Mouse (Mus musculus) gastrocnemius, adult 8-10 months (tissue): ENCODE data around the gene Grhl1. TPM values are rescaled to one million over a fixed set of nuclear protein-coding genes. Genes with fewer than 3 reads are reported as not detected.
"Not testable (repeated sequence)": the region's sequence is repeated elsewhere in the genome, so short reads cannot be mapped to it uniquely, and the experiment has no call there.

Source experiments
- DNase-seq, 2 experiments: peaks; one replicate each; pipeline ENCODE4 v3.0.0; 2022; ENCODE audit warnings: low spot score in 2 of 2
- total RNA-seq, 4 experiments: library from RNA; stranded (reverse); gene quantifications; 2 replicates each; pipeline ENCODE4 v1.2.4; 2022

Grhl1 gene
- total RNA-seq, 4 experiments from 2014 or later, result 0.10 to 0.22 (median 0.12) TPM; not detected in 1

- DNase-seq, result no peak
Measured at GRCm38 (mm10) chr12:24590371-24590770, 18.3 kb downstream of the Grhl1 start.

DNA sequence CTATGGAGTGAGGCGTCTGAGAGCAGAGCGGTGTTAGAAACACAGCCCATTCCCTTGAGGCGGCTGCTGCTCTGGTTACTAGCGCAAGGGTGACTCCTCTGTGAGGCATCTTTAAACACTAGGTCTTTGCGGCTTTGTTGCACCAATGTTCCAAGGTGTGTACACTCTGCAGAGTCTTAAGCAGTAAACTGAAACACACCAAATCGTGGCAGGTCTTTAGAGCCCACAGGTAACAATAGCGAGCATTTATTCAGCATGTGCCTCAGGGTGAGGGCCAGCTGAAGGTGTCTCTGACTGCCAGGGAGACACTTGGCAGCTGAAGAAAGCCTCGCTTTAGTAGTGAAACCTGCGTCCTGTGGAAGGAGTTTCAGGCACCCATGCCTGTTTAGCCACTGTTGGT lies 20.0 kb downstream of the Grhl1 start:
- no peak for DNase-seq

- peak; percentile 49 to 57 for DNase-seq
Measured at GRCm38 (mm10) chr12:24592956-24593672, 21.0 kb downstream of the Grhl1 start.

GRCm38 (mm10) chr12:24597376-24597775 lies 25.3 kb downstream of the Grhl1 start:
- DNase-seq, result no peak

DNA sequence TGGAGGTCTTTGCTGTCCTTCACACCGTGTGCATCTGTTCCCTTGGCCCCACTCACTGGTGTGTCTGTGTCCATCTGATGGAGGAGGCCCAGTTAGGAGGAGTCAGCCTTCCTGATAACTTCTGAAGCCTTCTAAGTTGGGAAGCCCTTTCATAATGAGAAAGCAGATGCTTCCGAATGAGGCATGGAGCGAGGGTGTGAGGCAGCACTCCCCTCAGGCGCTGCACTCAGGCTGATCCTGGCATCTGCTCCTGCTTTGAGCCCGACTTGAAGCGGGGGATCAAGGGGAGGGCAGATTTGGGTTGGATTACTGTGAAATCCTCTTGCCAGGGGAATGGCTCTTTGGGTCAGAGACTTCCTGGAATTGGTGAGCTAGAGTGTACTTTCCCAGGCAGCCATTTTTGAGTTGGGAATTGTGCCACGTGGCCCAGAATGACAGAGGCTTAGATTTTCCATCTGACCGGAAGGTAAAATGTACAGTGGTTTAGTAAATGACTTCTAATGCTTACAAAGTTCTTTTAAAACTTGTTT lies 27.3 kb downstream of the Grhl1 start:
- no peak for DNase-seq

GRCm38 (mm10) chr12:24600074-24600473 lies 28.0 kb downstream of the Grhl1 start:
- DNase-seq, result no peak

DNA sequence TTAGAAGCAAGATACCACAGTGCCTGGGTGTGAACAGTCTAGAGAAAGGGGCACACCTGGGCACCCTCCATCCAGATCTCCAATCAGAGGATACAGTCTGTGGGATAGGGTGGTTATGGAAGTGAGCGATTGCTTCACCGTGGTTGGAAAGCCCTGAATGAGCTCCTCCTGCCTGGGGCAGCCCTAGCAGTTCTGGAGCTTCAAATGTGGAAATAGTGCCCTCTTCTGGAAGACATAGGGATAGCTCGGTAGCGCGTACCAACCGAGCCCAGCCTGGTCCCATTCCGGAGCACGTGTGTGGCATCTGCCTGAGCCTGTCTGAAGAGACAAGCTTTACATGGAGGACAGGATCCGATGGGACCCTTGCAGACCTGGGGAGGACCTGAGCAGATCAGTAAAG lies 28.7 kb downstream of the Grhl1 start:
- DNase-seq, result peak; percentile 57 to 59

DNA sequence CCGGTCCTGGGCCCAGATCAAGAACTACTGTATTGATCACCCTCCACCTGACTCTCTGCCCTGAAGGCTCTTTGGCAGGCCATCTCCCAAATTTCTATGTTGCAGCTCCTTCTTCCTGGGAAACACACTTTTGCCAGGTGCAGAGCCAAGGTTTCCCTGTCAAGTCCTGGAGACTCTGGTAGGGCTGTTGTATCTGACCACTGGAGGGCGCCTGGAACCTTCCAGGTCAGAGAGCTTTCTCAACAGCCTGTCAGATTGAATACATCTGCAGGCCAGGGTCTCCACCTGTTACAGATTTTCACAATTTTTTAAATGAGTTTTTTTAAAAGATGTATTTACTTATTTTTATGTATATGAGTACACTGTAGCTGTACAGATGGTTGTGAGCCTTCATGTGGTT lies 31.2 kb downstream of the Grhl1 start:
- peak; percentile 38 to 42 for DNase-seq

GRCm38 (mm10) chr12:24606166-24606565 lies 34.1 kb downstream of the Grhl1 start:
- DNase-seq, result no peak

DNA sequence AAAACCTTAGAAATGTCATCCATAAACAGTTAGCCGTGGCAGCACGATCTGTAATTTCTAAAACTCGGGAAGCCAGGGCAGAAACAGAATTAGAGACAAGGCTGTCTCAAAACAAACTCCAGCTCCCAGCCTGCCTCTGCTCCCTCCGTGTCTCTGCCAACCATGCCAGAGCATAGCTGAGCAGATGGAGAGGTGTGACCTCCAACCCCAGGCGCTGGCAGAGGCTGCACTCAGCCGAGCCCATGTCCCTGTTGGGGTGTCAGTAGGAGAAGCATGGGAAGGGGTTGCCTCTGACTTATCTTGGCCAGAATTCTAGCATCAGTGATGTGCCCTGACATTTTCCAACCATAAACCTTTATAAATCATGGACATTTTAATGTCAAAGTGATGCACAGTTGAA lies 40.5 kb downstream of the Grhl1 start:
- DNase-seq, result no peak

GRCm38 (mm10) chr12:24614452-24615075 lies 42.5 kb downstream of the Grhl1 start:
- DNase-seq, result no peak

GRCm38 (mm10) chr12:24615140-24615539 lies 43.1 kb downstream of the Grhl1 start:
- no peak for DNase-seq

DNA sequence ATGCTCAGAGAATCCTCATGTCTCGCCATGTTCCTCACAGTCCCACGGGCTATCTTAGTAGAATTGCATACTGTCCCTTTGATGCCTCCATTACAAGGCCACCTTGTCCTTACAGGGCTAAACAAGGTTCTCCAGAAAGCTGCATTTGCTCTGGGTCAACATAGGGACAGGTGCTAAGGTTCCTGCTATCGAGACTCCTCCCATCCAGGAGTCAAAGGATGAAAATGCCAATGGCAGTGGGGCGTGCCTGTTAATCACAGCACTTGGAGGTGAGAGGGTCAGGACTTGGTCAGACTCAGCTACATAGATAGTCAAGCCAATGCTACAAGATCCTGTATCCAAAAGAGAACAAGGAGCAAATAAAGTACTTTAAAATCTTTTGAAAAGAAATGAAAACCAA lies 47.4 kb downstream of the Grhl1 start:
- DNase-seq, result no peak

GRCm38 (mm10) chr12:24623486-24624251 lies 51.6 kb downstream of the Grhl1 start:
- DNase-seq, result no peak

GRCm38 (mm10) chr12:24626401-24626800 lies 54.3 kb downstream of the Grhl1 start:
- no peak for DNase-seq

DNA sequence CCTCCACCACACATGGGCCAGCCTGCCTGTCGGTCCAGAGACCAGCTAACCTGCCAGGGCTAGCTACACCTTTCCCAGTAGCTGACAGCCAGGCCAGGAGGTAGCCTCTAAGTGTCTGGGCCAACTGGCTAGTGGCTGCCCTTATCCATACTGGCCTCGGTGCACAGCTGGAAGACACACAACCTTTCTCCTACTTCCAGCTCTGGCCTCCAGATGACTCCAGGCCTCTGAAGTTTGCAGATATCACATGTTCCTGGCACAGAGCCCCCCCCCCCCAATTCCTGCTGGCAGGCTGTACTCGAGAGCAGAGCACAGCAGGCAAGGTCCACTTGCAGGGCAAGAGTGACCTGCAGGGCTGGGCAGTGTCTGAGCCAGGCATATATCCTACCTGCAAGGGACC lies 55.1 kb downstream of the Grhl1 start:
- peak in 1 of 2 experiments; percentile 21 for DNase-seq

DNA sequence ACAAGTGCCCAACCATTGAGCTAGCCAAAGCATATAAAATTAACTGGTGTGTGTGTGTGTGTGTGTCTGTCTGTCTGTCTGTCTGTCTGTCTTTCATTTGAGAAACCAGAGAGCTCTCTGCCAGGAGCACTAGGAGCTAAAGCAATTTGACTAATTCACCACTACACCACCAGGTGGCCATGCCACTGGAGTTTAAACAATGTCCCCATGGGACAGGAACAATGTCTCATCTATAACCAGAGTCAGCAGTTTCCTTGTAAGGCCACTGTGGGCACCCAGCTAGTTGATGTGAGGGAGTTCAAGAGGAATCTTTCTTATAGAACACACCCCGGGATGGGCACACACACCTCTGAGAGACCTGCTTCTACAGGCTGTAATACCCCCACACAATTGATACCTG lies 58.1 kb downstream of the Grhl1 start:
- DNase-seq, result no peak

- no peak for DNase-seq
Measured at GRCm38 (mm10) chr12:24632404-24632803, 60.3 kb downstream of the Grhl1 start.

- DNase-seq, result peak in 1 of 2 experiments; percentile 17
Measured at GRCm38 (mm10) chr12:24633753-24634191, 61.7 kb downstream of the Grhl1 start.

DNA sequence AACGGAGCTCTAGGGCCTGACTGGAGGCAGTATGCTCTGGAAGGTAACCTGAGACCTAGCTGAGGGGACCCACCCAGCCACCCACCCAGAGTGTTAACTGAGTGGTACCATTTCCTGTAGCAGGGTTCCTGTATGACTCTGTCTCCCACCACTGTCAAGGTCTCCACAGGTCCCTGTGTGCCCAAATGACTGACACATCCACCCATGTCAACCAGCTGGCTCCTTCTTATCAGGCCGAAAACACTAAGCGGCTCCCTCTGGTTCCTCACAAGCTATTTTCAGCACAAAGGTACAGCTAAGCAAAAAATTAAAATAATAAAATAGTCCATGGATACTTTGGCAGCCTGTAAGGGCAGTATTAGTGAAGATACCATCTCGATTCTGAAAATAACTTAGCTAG lies 62.1 kb downstream of the Grhl1 start:
- no peak for DNase-seq

DNA sequence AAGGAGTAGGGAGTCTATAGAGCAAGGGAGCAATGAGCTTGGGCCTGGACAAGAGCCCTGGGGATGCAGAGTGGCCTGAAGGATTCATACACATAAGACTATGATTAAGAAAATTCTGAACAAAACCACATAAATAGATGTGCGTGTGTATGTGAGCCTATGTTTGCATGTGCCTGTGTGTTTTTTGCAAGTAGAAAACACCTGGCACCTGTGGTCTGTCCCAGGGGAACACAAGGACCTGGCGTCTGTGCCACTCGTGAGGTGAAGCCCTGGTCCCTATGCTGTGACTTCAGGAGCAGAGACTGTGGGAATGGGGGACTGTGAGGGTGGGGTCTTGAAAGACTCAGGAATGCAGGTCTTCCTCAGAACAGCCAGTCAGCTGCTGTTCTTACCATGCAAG lies 62.6 kb downstream of the Grhl1 start:
- DNase-seq, result no peak

DNA sequence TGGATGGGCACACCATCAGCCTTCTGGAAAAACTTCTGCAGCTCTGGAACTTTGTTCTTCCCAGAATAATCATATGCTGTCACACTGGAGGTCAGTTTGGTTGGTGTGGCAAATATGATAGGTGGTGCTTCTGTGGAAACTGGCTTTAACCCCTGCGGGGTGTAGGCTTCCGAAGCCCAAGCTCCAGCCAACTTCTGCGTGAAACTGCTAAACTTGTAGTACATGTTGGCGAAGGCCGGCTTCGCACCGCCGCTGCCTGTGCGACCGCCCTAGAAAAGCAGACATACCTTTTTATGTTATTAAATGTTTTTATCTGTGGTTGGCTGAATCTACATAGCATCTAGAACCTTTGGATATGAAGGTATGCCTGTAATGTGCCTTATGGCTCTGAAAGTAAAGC lies 66.7 kb downstream of the Grhl1 start:
- DNase-seq, result not testable (repeated sequence)
